Mouse (Mus musculus) cerebellum, postnatal 36 days (tissue): Measurements from ENCODE around the gene Apba2.

ENCODE experiments used
- DNase-seq, 2 experiments: peaks; one replicate each; pipeline ENCODE4 v3.0.0; 2021 to 2022; ENCODE audit warnings: mixed read lengths in 2 of 2

The Apba2 gene

GRCm38 (mm10) chr7:64533374-64533773 is 31.9 kb downstream of the Apba2 start:
- DNase-seq: no peak

GRCm38 (mm10) chr7:64535269-64535668 is 33.8 kb downstream of the Apba2 start:
- DNase-seq: peak; percentile 41 to 50

- no peak for DNase-seq
These were observed 38.1 kb downstream of the Apba2 start for GRCm38 (mm10) chr7:64539450-64540148.

GRCm38 (mm10) chr7:64546801-64547200 is 45.3 kb downstream of the Apba2 start:
- peak in 1 of 2 experiments; percentile 35 for DNase-seq

GRCm38 (mm10) chr7:64550856-64551255 is 49.4 kb downstream of the Apba2 start:
- no peak for DNase-seq

GRCm38 (mm10) chr7:64552523-64553190 is 51.2 kb downstream of the Apba2 start:
- DNase-seq: no peak

- DNase-seq: no peak
These were observed 60.4 kb downstream of the Apba2 start for GRCm38 (mm10) chr7:64561711-64562498.

- no peak for DNase-seq
These were observed 63.5 kb downstream of the Apba2 start for GRCm38 (mm10) chr7:64564891-64565571.

- DNase-seq: peak in 1 of 2 experiments; percentile 41
These were observed 65.1 kb downstream of the Apba2 start for GRCm38 (mm10) chr7:64566371-64567243.

GRCm38 (mm10) chr7:64568722-64569121 is 67.2 kb downstream of the Apba2 start:
- peak; percentile 51 to 57 for DNase-seq

- no peak for DNase-seq
These were observed 68.2 kb downstream of the Apba2 start for GRCm38 (mm10) chr7:64569676-64570075.

GRCm38 (mm10) chr7:64570914-64571313 is 69.4 kb downstream of the Apba2 start:
- DNase-seq: no peak

- no peak for DNase-seq
These were observed 72.6 kb downstream of the Apba2 start for GRCm38 (mm10) chr7:64574144-64574543.

- DNase-seq: no peak
These were observed 75.0 kb downstream of the Apba2 start for GRCm38 (mm10) chr7:64576519-64576951.

- peak in 1 of 2 experiments; percentile 45 for DNase-seq
These were observed 76.7 kb downstream of the Apba2 start for GRCm38 (mm10) chr7:64578176-64578575.

GRCm38 (mm10) chr7:64579887-64580286 is 78.4 kb downstream of the Apba2 start:
- no peak for DNase-seq

GRCm38 (mm10) chr7:64580293-64580692 is 78.8 kb downstream of the Apba2 start:
- no peak for DNase-seq

- DNase-seq: no peak
These were observed 80.9 kb downstream of the Apba2 start for GRCm38 (mm10) chr7:64582358-64582757.

- DNase-seq: no peak
These were observed 82.2 kb downstream of the Apba2 start for GRCm38 (mm10) chr7:64583670-64584121.

- DNase-seq: no peak
These were observed 84.6 kb downstream of the Apba2 start for GRCm38 (mm10) chr7:64586133-64586532.

- DNase-seq: no peak
These were observed 85.1 kb downstream of the Apba2 start for GRCm38 (mm10) chr7:64586571-64586970.
